ENCODE assay signal across 10 mouse cellular contexts in the genomic region with DNA sequence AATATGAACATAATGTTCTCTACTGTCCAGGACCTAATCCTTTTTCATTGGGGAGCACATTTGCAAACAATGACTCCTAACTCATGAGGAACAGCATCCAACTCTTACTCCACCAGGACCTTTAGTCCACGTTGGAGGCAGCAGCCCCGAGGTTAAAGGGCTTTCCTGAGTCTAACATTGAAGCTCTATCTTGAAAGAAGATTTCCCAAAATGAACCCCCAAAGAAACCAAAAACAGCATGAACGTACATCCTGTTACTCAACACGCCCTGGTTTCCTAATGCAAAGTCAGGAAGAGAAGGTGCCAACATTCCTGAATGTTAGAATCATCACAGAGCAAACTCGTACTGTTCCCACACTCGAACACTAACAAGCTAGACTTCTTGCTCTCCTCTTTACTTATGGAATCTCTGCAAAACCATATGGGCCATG.
DNase-seq lines count a peak whose midpoint lies in the region; ATAC-seq lines count a peak whose summit lies in the region.
"Had no signal": no experiment of that assay in that cellular context is flagged by ENCODE, and none has a peak within 500 bp of the region (broad histone marks: within the 10 kb centered on the region; RNA-seq: fewer than 3 reads in every experiment).

No protein-coding gene starts in this region.

- no peaks in the 10 kb centered on the region for H3K9me3 ChIP-seq in heart, embryonic 12.5 days (replicated peaks)

- H3K4me3 ChIP-seq in heart, embryonic 12.5 days: no peak overlapping the region

- H3K4me1 ChIP-seq in heart, embryonic 12.5 days (replicated peaks): peaks cover 4% of the 10 kb centered on the region

- H3K27ac ChIP-seq in heart, embryonic 12.5 days (ENCODE audit: poor library complexity, severe bottlenecking): no peak overlapping the region; the same call in 1 of the 2 replicates

- no peaks in the 10 kb centered on the region for H3K36me3 ChIP-seq in heart, embryonic 12.5 days

- H3K4me2 ChIP-seq in heart, embryonic 12.5 days: no peak overlapping the region

- H3K9ac ChIP-seq in heart, embryonic 12.5 days: no peak overlapping the region

- no peaks in the 10 kb centered on the region for H3K27me3 ChIP-seq in heart, embryonic 12.5 days (replicated peaks)

- peak; percentile 44 to 62 for DNase-seq in heart, adult 18-20 months
- DNase-seq in urinary bladder, adult 18-20 months (ENCODE audit: low spot score in 2 of 2): peak; percentile 11 to 29
- DNase-seq in urinary bladder, adult 2 months (ENCODE audit: low spot score): no peak
- DNase-seq in fibroblast of lung, adult 2 months (ENCODE audit: low read depth): peak; percentile 74
- peak; percentile 64 for DNase-seq in skeletal muscle tissue, adult 2 months (ENCODE audit: low read depth, low spot score)
- DNase-seq in natural killer cell, adult 2 months (ENCODE audit: low spot score in 2 of 2): no peak
- no peak for DNase-seq in B cell, adult 2 months
- DNase-seq: thymus, adult 18-20 months had no signal

- WGBS in heart, embryonic 12.5 days: 46% methylated on average over 6 of the region's 6 CpGs

- ATAC-seq in heart, embryonic 12.5 days (ENCODE audit: insufficient number of reproducible peaks, low FRiP score): no peak
- ATAC-seq: inflammation-experienced regulatory T-cells, adult 6 months had no signal

Comparison
In these comparisons a context has a peak if more than half of its experiments do, and no peak if none do; other contexts are left out.
1. DNase-seq: peak in heart, adult 18-20 months (2 of 2), urinary bladder, adult 18-20 months (2 of 2), fibroblast of lung, adult 2 months (single experiment) and skeletal muscle tissue, adult 2 months (single experiment); none in urinary bladder, adult 2 months (single experiment), natural killer cell, adult 2 months (0 of 2) and B cell, adult 2 months (0 of 2).